Mouse (Mus musculus) kidney, adult 2 months (tissue): Measurements from ENCODE around the gene Zfp580. TPM values are rescaled to one million over a fixed set of nuclear protein-coding genes. Genes with fewer than 3 reads are reported as not detected.
A peak's percentile ranks its signal among the peaks of the same experiment; 100 is the strongest.

ENCODE experiments used
- DNase-seq: peaks from one replicate; pipeline ENCODE4 v3.0.0; 2021
- H3K27ac ChIP-seq: fragments of 200-500 bp; 2 replicates; pipeline ENCODE4 v1.5.1; 2012; ENCODE audit warnings: low read depth, low read length, control low read depth, inconsistent platforms; ENCODE audit not compliant: insufficient read depth
- H3K27me3 ChIP-seq: fragments of 200-500 bp; replicated peaks from 2 replicates; pipeline ENCODE4 v1.6.1; 2012; ENCODE audit warnings: mild to moderate bottlenecking, moderate library complexity, low read length, inconsistent platforms; ENCODE audit not compliant: control insufficient read depth, insufficient read depth
- H3K36me3 ChIP-seq: fragments of 200-500 bp; 2 replicates; pipeline ENCODE4 v1.6.1; 2012; ENCODE audit warnings: mild to moderate bottlenecking, moderate library complexity, low read length, inconsistent platforms; ENCODE audit not compliant: control insufficient read depth, insufficient read depth
- H3K4me1 ChIP-seq: fragments of 200-500 bp; 2 replicates; pipeline ENCODE4 v1.6.1; 2011; ENCODE audit warnings: low read length; ENCODE audit not compliant: control insufficient read depth, insufficient read depth
- H3K4me3 ChIP-seq: fragments of 200-500 bp; 2 replicates; pipeline ENCODE4 v1.5.1; 2011; ENCODE audit warnings: mild to moderate bottlenecking, low read depth, low read length, control low read depth; ENCODE audit not compliant: insufficient read depth
- CTCF ChIP-seq: fragments of 200-500 bp; conservative IDR thresholded peaks from 2 replicates; pipeline ENCODE4 v1.5.1; 2011; ENCODE audit warnings: low read depth, mild to moderate bottlenecking, control low read depth, low read length, moderate library complexity, mixed read lengths; ENCODE audit not compliant: insufficient read depth, insufficient read length
- POLR2A ChIP-seq: fragments of 200-500 bp; IDR thresholded peaks from one replicate; pipeline ENCODE4 v1.6.1; 2011; ENCODE audit warnings: low read depth, low read length, control low read depth
- WGBS: fragments of 180-500 bp; shearing (Covaris S2); methylation state at CpG from one replicate; pipeline ENCODE4 v1.1.7; 2018; 5-methylcytosine and 5-hydroxymethylcytosine counted together
- polyA plus RNA-seq: library from polyadenylated mRNA; depleted of rRNA; stranded (reverse); fragments of >200 nt; gene quantifications from 2 replicates; pipeline ENCODE4 v1.2.3, GENCODE M21; 2012

Zfp580 gene
- polyA plus RNA-seq, 1 experiment, result 17.0 TPM

DNA sequence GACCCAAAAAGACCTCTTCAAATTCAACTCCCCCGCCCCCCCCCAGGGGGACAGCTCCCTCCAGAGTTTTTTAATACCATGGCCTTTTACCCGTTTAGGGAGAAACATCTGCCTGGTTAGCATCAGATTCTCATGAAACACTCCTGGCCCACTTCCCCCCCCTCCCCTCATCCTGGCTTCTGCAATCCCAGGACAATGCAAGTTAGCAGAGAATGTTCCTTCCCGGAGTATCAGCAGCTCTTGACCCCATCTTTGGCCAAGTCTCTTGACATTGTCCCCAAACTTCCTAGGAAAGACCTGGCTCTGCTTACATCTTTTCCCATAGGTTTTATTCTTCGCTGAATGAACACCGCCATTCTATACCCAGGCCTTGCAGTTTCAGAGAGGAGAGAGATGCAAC is 30.1 kb upstream of the Zfp580 start:
- 42% methylated on average over 5 of the region's 5 CpGs for WGBS
- no peak for TF ChIP-seq CTCF
- no peak for TF ChIP-seq POLR2A
- Histone ChIP-seq H3K4me1 (peaks cover 7% of the 10 kb centered on the region; the same call in 1 of the 2 replicates), H3K4me3 (peak overlapping the region; percentile 63; the same call in 1 of the 2 replicates), H3K36me3 (no peaks in the 10 kb centered on the region), H3K27me3 (no peaks in the 10 kb centered on the region), H3K27ac (no peak overlapping the region)
- no peak for DNase-seq

- no peak overlapping the region for H3K4me3 ChIP-seq
- H3K4me1 ChIP-seq, result no peaks in the 10 kb centered on the region
- DNase-seq, result no peak
- H3K27ac ChIP-seq, result no peak overlapping the region
- TF ChIP-seq POLR2A (no peak), CTCF (no peak)
- 96% methylated on average over 22 of the region's 22 CpGs for WGBS
- H3K36me3 ChIP-seq, result peaks cover 14% of the 10 kb centered on the region
- no peaks in the 10 kb centered on the region for H3K27me3 ChIP-seq
Observed at GRCm38 (mm10) chr7:5029543-5029942, 21.8 kb upstream of the Zfp580 start.

DNA sequence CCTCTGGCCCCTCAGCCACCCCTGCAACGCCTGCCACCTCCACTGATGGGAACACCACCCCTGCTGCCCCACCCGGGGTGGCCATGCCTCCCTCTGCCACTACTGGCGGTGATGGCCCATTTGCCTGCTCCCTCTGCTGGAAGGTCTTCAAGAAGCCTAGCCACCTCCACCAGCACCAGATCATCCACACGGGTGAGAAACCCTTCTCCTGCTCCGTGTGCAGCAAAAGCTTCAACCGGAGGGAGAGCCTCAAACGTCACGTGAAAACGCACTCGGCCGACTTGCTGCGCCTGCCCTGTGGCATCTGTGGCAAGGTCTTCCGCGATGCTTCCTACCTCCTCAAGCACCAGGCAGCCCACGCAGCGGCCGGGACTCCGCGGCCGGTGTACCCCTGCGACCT is 21.4 kb upstream of the Zfp580 start:
- H3K36me3 ChIP-seq, result peaks cover 14% of the 10 kb centered on the region

GRCm38 (mm10) chr7:5030554-5031275 is 20.6 kb upstream of the Zfp580 start:
- no peak for DNase-seq
- 88% methylated on average over 63 of the region's 63 CpGs for WGBS
- Histone ChIP-seq H3K4me1 (no peaks in the 10 kb centered on the region), H3K27me3 (no peaks in the 10 kb centered on the region), H3K27ac (no peak overlapping the region), H3K4me3 (no peak overlapping the region), H3K36me3 (peaks cover 14% of the 10 kb centered on the region)
- no peak for TF ChIP-seq CTCF
- no peak for TF ChIP-seq POLR2A

More for the DNA sequence above, 21.4 kb upstream of the Zfp580 start:
- no peak for DNase-seq
- TF ChIP-seq CTCF, result no peak
- no peak for TF ChIP-seq POLR2A
- H3K27ac ChIP-seq, result no peak overlapping the region
- no peaks in the 10 kb centered on the region for H3K27me3 ChIP-seq
- 95% methylated on average over 21 of the region's 21 CpGs for WGBS
- no peak overlapping the region for H3K4me3 ChIP-seq
- H3K4me1 ChIP-seq, result no peaks in the 10 kb centered on the region

- H3K36me3 ChIP-seq, result peaks cover 14% of the 10 kb centered on the region
- TF ChIP-seq CTCF, result no peak
- WGBS, result 89% methylated on average over 46 of the region's 46 CpGs
Observed at GRCm38 (mm10) chr7:5031496-5031895, 19.8 kb upstream of the Zfp580 start.

DNA sequence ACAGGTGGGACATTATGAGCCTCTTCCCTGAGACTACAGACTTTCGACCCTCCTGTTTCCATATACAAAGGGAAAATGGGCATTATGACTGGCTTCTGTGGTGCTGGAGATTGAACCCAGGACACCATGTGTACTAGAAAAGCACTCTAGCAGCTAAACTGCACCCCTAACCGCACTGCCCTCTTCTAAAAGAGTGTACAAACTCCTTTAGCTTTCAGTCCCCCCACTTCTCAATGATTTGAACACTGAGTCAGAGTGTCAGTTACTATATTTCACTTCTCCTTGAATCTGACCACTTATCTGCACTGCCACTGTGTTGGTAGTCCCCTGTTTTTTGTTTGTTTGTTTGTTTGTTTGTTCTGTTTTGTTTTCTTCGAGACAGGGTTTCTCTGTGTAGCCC is 17.5 kb upstream of the Zfp580 start, which contains the start of gene 4632433K11Rik:
TSS of gene 4632433K11Rik (plus strand) at position 301 of the 400 bp plus-strand sequence.
- H3K4me1 ChIP-seq, result peaks cover 3% of the 10 kb centered on the region; the same call in 1 of the 2 replicates
- H3K4me3 ChIP-seq, result no peak within 1 kb of the TSS
- H3K27me3 ChIP-seq, result no peaks in the 10 kb centered on the region
- no peak within 1 kb of the TSS for H3K27ac ChIP-seq
- TF ChIP-seq CTCF (no peak), POLR2A (no peak)
- 92% methylated on average over 3 of the region's 3 CpGs for whole genome bisulfite sequencing
- peaks cover 14% of the 10 kb centered on the region for H3K36me3 ChIP-seq
- no peak for DNase-seq

More at GRCm38 (mm10) chr7:5031496-5031895, 19.8 kb upstream of the Zfp580 start:
- DNase-seq, result no peak
- no peak overlapping the region for H3K4me3 ChIP-seq
- no peaks in the 10 kb centered on the region for H3K4me1 ChIP-seq
- H3K27ac ChIP-seq, result no peak overlapping the region
- no peaks in the 10 kb centered on the region for H3K27me3 ChIP-seq

DNA sequence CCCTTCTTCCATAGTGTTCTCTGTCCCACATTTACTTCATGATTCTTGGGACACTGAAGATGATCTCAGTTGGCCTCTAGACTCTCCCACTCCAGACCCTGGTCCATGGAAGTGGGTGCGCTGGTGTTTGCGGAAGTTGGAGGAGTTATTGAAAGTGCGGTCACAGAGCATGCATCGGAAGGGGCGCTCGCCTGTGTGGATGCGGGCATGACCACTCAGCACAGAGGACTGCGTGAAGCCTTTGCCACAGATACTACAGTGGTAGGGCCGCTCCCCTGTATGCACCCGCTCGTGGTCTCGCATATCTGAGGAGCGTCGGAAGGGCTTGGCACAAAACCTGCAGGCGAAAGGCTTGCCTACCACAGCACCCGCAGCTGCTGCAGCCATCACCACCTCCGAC is 15.7 kb upstream of the Zfp580 start:
- H3K4me1 ChIP-seq, result peaks cover 3% of the 10 kb centered on the region; the same call in 1 of the 2 replicates
- DNase-seq, result no peak
- H3K4me3 ChIP-seq, result no peak overlapping the region
- H3K27ac ChIP-seq, result no peak overlapping the region
- TF ChIP-seq CTCF (no peak), POLR2A (no peak)
- peaks cover 8% of the 10 kb centered on the region for H3K36me3 ChIP-seq
- 94% methylated on average over 17 of the region's 17 CpGs for WGBS
- H3K27me3 ChIP-seq, result no peaks in the 10 kb centered on the region
